Comparison of ENCODE assay signal across 40 mouse cellular contexts in genomic region chr2:107117564-107117963, GRCm38 (mm10). TPM values are rescaled to one million over a fixed set of nuclear protein-coding genes. Genes with fewer than 3 reads are reported as not detected.
A peak's percentile ranks its signal among the peaks of the same experiment; 100 is the strongest.
DNase-seq lines count a peak whose midpoint lies in the region.
"Had no signal": no experiment of that assay in that cellular context is flagged by ENCODE, and none has a peak within 500 bp of the region (broad histone marks: within the 10 kb centered on the region; RNA-seq: fewer than 3 reads in every experiment).

No protein-coding gene starts in this region.

- no peaks in the 10 kb centered on the region for H3K9me3 ChIP-seq in limb, embryonic 10.5 days (replicated peaks)
- H3K9me3 ChIP-seq: embryonic facial prominence, embryonic 13.5 days; forebrain, embryonic 10.5 days; heart, embryonic 13.5 days; hindbrain, embryonic 15.5 days; kidney, embryonic 15.5 days; midbrain, embryonic 13.5 days had no signal

- no peaks in the 10 kb centered on the region for H3K36me3 ChIP-seq in limb, embryonic 10.5 days
- H3K36me3 ChIP-seq: embryonic facial prominence, embryonic 13.5 days; forebrain, embryonic 10.5 days; heart, embryonic 13.5 days; hindbrain, embryonic 15.5 days; kidney, embryonic 15.5 days; midbrain, embryonic 13.5 days had no signal

- WGBS in limb, embryonic 10.5 days = 93% methylated on average over 6 of the region's 6 CpGs

- DNase-seq in frontal cortex, postnatal 36 days (ENCODE audit: low spot score in 2 of 2) = peak; percentile 5 to 14
- DNase-seq in frontal cortex, postnatal 25 days (ENCODE audit: low spot score in 2 of 2) = no peak
- DNase-seq in left cerebral cortex, adult 11 months (ENCODE audit: low spot score) = peak; percentile 2
- no peak for DNase-seq in left cerebral cortex, postnatal 4 days
- DNase-seq in 3T3-L1 (ENCODE audit: low read depth, low spot score) = peak; percentile 25
- DNase-seq in left cerebral cortex, postnatal 14 days (ENCODE audit: low spot score in 2 of 2) = peak; percentile 9 to 23
- DNase-seq in limb, embryonic 10.5 days (ENCODE audit: low spot score) = no peak
- DNase-seq: adrenal gland, postnatal 25 days; cerebellum, adult 18-20 months; cerebellum, postnatal 10 days; gastrocnemius, adult 2 months; gastrocnemius, postnatal 36 days; heart, adult 2 months; heart, postnatal 10 days; kidney, adult 18-20 months; kidney, postnatal 25 days; liver; lung, adult 2 months; lung, postnatal 10 days had no signal

- intact Hi-C loops in left cerebral cortex, postnatal 4 days (cut with DNase I) = no loop called here
- intact Hi-C loops in left cerebral cortex, postnatal 14 days (cut with DNase I) = no loop called here

- H3K27ac ChIP-seq in limb, embryonic 10.5 days = no peak overlapping the region
- H3K27ac ChIP-seq: embryonic facial prominence, embryonic 13.5 days; forebrain, embryonic 10.5 days; gastrocnemius, adult 2 months; heart, adult 2 months; heart, embryonic 13.5 days; hindbrain, embryonic 15.5 days; kidney, embryonic 15.5 days; liver, embryonic 14.5 days; macrophage; midbrain, embryonic 13.5 days had no signal

- no peak overlapping the region for H3K4me3 ChIP-seq in limb, embryonic 10.5 days
- H3K4me3 ChIP-seq: embryonic facial prominence, embryonic 13.5 days; forebrain, embryonic 10.5 days; gastrocnemius, adult 2 months; heart, adult 2 months; heart, embryonic 13.5 days; hindbrain, embryonic 15.5 days; kidney, embryonic 15.5 days; midbrain, embryonic 13.5 days had no signal

- no peaks in the 10 kb centered on the region for H3K4me1 ChIP-seq in limb, embryonic 10.5 days
- H3K4me1 ChIP-seq: embryonic facial prominence, embryonic 13.5 days; forebrain, embryonic 10.5 days; hindbrain, embryonic 15.5 days; kidney, embryonic 15.5 days; midbrain, embryonic 13.5 days had no signal

- no peaks in the 10 kb centered on the region for H3K27me3 ChIP-seq in limb, embryonic 10.5 days (ENCODE audit: low read depth, poor library complexity, severe bottlenecking)
- H3K27me3 ChIP-seq: embryonic facial prominence, embryonic 13.5 days; heart, embryonic 13.5 days; hindbrain, embryonic 15.5 days; kidney, embryonic 15.5 days; midbrain, embryonic 13.5 days had no signal

RNA-seq across cellular contexts. Expression of gene Fshb, which starts 58.1 kb away (rescaled TPM):
- total RNA-seq in left cerebral cortex, postnatal 4 days (2021) = not detected
- not detected for total RNA-seq in left cerebral cortex, postnatal 14 days (2021)
- polyA plus RNA-seq in limb, embryonic 10.5 days (2016; fragmentation: Nextera tagmentation; extraction: Ambion mirVana) = not detected in 2 replicates
- total RNA-seq: adrenal gland, adult 18-20 months; adrenal gland, postnatal 25 days; common myeloid progenitor, adult 5-6 weeks; gastrocnemius, adult 2 months; gastrocnemius, postnatal 36 days; heart, adult 2 months; heart, postnatal 10 days; hematopoietic stem cell, adult 5-6 weeks; layer of hippocampus, postnatal 14 days; megakaryocyte-erythroid progenitor cell, adult 5-6 weeks had no signal
- polyA plus RNA-seq: brain, embryonic 14.5 days; CD4-positive, CD25-positive, alpha-beta regulatory T cell, adult 4 months; embryonic facial prominence, embryonic 13.5 days; forebrain, embryonic 10.5 days; forebrain, embryonic 16.5 days; heart, adult 2 months; heart, embryonic 13.5 days; hindbrain, embryonic 15.5 days; intestine, embryonic 14.5 days; kidney, embryonic 15.5 days; limb, embryonic 11.5 days; liver, embryonic 14.5 days; lung, adult 2 months; macrophage; midbrain, embryonic 13.5 days; neural tube, embryonic 14.5 days; small intestine, adult 2 months; stomach, embryonic 14.5 days had no signal

Comparison
In these comparisons a context has a peak if more than half of its experiments do, and no peak if none do; other contexts are left out.
1. DNase-seq: peak in frontal cortex, postnatal 36 days (2 of 2), left cerebral cortex, adult 11 months (single experiment), 3T3-L1 (single experiment) and left cerebral cortex, postnatal 14 days (2 of 2); none in frontal cortex, postnatal 25 days (0 of 2), left cerebral cortex, postnatal 4 days (single experiment) and limb, embryonic 10.5 days (single experiment).